Mouse (Mus musculus): Measurements from ENCODE around the gene Eng. TPM values are rescaled to one million over a fixed set of nuclear protein-coding genes. Genes with fewer than 3 reads are reported as not detected.

Eng gene
- total and polyA plus RNA-seq, 3 experiments: 0.08 to 0.47 (median 0.13) TPM

- TF ChIP-seq JUND (conservative IDR thresholded peaks at IDR 0.05; ENCODE audit: low read depth, low read length) (no peak), RCOR1 (conservative IDR thresholded peaks at IDR 0.05; ENCODE audit: low read depth, low read length) (no peak; the same call in 1 of the 2 replicates), NELFE (IDR thresholded peaks at IDR 0.05; ENCODE audit: low read depth, low read length) (peak; percentile 90), TBP (conservative IDR thresholded peaks at IDR 0.05; ENCODE audit: low read depth, low read length) (peak; percentile 85), CHD2 (IDR thresholded peaks at IDR 0.05; ENCODE audit: low read length) (no peak), UBTF (IDR thresholded peaks at IDR 0.05; ENCODE audit: low read depth, low read length) (no peak), ZKSCAN1 (IDR thresholded peaks at IDR 0.05; ENCODE audit: borderline replicate concordance, low read depth, low read length) (no peak), MEF2A (IDR thresholded peaks at IDR 0.05; ENCODE audit: borderline replicate concordance, low read depth, low read length) (peak; percentile 39; the same call in 1 of the 2 replicates), HCFC1 (IDR thresholded peaks at IDR 0.05; ENCODE audit: low read depth, low read length) (peak; percentile 89), ZNF384 (IDR thresholded peaks at IDR 0.05; ENCODE audit: low read depth, low read length) (no peak), SMC3 (IDR thresholded peaks at IDR 0.05; ENCODE audit: low read depth, low read length) (no peak), ELF1 (IDR thresholded peaks at IDR 0.05; ENCODE audit: low read depth, low read length) (peak; percentile 73), ZC3H11A (IDR thresholded peaks at IDR 0.05; ENCODE audit: low read depth, low read length) (no peak), E2F4 (IDR thresholded peaks at IDR 0.05; ENCODE audit: insufficient replicate concordance, low read depth, low read length) (no peak), EP300 (IDR thresholded peaks at IDR 0.05; ENCODE audit: low read length) (no peak), SIN3A (IDR thresholded peaks at IDR 0.05; ENCODE audit: low read length) (peak; percentile 97), ETS1 (conservative IDR thresholded peaks at IDR 0.05; ENCODE audit: low read depth, low read length) (no peak)
These were observed 47.5 kb downstream of the Eng start (continued) for GRCm38 (mm10) chr2:32693823-32694411.

DNA sequence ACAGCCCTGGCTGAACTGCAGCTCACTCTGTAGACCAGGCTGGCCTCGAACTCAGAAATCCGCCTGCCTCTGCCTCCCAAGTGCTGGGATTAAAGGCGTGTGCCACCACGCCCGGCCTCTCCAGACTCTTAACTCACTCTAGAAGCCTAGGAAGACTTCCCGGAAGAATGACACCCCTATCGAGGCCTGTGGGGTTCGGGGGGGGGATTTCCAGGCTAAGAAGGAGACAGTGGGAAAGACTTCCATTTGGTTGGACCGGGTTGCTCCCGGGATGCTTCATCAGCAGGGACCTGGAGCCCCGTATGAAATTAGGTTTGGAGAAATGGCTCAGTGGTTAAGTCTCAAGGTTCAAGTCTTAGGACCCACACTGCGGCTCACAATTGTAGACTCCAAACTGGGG lies 48.3 kb downstream of the Eng start:
- Histone ChIP-seq H3K9ac (ENCODE audit: insufficient read depth, low read depth) (no peak overlapping the region; the same call in 1 of the 2 replicates), H3K36me3 (replicated peaks in 1 of 2; ENCODE audit: control insufficient read depth in 1 of 2, insufficient read depth in 1 of 2, low read length in 1 of 2) (peaks cover 6 to 23% of the 10 kb centered on the region in 2 experiments)

More for the DNA sequence above, 48.3 kb downstream of the Eng start:
- no peaks in the 10 kb centered on the region for H3K9me3 ChIP-seq (replicated peaks; ENCODE audit: low read length)
- H3K4me3 ChIP-seq (replicated peaks in 1 of 3; ENCODE audit: low read depth in 2 of 3, low read length in 2 of 3, poor library complexity in 1 of 3): peak overlapping the region in 1 of 3 experiments; percentile 98
- no peaks in the 10 kb centered on the region for H3K27me3 ChIP-seq (replicated peaks)
- peaks cover 11% of the 10 kb centered on the region; the same call in 1 of the 2 replicates for H3K79me2 ChIP-seq (replicated peaks; ENCODE audit: control insufficient read depth, extremely low read depth, insufficient read depth, poor library complexity, severe bottlenecking)
- TF ChIP-seq PAX5 (IDR thresholded peaks at IDR 0.05; ENCODE audit: low read length) (no peak), RAD21 (IDR thresholded peaks at IDR 0.05; ENCODE audit: low read depth, low read length) (no peak), JUND (conservative IDR thresholded peaks at IDR 0.05; ENCODE audit: low read depth, low read length) (no peak), CTCF (conservative IDR thresholded peaks at IDR 0.05 in 1 of 2, IDR thresholded peaks at IDR 0.05 in 1 of 2; ENCODE audit: low read depth in 2 of 2, low read length in 2 of 2) (no peak), USF1 (IDR thresholded peaks at IDR 0.05; ENCODE audit: low read depth, low read length) (no peak), KAT2A (IDR thresholded peaks at IDR 0.05; ENCODE audit: insufficient replicate concordance, low read length) (no peak), JUN (IDR thresholded peaks at IDR 0.05; ENCODE audit: insufficient read depth, low read depth, low read length) (no peak), CHD1 (IDR thresholded peaks at IDR 0.05; ENCODE audit: low read depth, low read length) (no peak), MYC (IDR thresholded peaks at IDR 0.05; ENCODE audit: low read depth, low read length) (no peak), POLR2AphosphoS2 (IDR thresholded peaks at IDR 0.05; ENCODE audit: low read depth, low read length) (no peak), ZKSCAN1 (IDR thresholded peaks at IDR 0.05; ENCODE audit: borderline replicate concordance, low read depth, low read length) (no peak)
- no peak for DNase-seq (ENCODE audit: extremely low read depth)
- dilution Hi-C loops (cut with MboI; ENCODE audit: extremely low pct_ligation_motif_present, extremely low pct_unique_long_range_greater_than_20kb, low sequenced_read_pairs) (no loop called here), in situ Hi-C loops (cut with MboI; ENCODE audit: low pct_ligation_motif_present, low pct_unique_long_range_greater_than_20kb, low sequenced_read_pairs) (no loop called here)
- peaks cover 8 to 38% of the 10 kb centered on the region in 2 experiments for H3K4me1 ChIP-seq (ENCODE audit: control insufficient read depth in 1 of 2, insufficient read depth in 2 of 2)
- H3K27ac ChIP-seq (ENCODE audit: insufficient read depth, low read depth): no peak overlapping the region
- peak overlapping the region; percentile 31; the same call in 1 of the 2 replicates for H3K4me2 ChIP-seq (ENCODE audit: insufficient read depth, low read depth, poor library complexity, severe bottlenecking)
